Mouse (Mus musculus) kidney, adult 8-10 months (tissue): Measurements from ENCODE around the gene Was.
A peak's percentile ranks its signal among the peaks of the same experiment; 100 is the strongest.
"Not testable (repeated sequence)": the region's sequence is repeated elsewhere in the genome, so short reads cannot be mapped to it uniquely, and the experiment has no call there.

Experiments used
- DNase-seq, 2 experiments: peaks; one replicate each; pipeline ENCODE4 v3.0.0; 2022

Gene Was

DNA sequence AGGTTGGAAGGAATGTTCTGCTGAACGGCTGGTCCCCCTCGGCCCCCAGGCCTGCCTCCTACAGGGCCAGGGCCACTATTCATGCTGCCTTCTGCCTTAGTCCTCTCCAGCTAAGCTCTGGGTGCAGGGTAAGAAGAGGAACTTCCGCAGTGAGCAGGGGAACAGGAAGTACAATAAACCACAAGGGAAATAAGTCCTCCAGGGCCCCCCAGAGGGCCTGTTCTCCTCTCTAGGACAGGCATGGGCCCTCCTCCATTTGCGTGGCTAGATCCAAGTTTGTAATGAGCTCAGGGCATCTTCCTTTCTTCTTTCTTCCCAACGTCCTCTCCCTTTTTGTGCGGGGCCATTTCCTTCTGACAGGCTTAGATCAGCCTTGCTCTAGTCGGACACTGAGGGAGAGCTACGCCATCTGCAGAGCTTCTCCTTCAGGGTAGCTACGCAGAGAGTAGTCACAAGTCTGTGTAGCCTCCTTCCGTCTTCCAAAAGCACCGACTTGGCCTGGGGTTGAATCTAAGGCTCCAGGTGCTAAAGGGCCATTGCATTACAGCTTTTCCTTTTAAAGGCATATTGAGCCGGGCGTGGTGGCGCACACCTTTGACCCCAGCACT, at the start of gene Was:
Gene Was, minus strand, starts transcription at position 153 of the 608 bp plus-strand sequence.
- DNase-seq = no peak

- DNase-seq = no peak
Measured at GRCm38 (mm10) chrX:8139480-8139879, 49.2 kb upstream of the Was start.

DNA sequence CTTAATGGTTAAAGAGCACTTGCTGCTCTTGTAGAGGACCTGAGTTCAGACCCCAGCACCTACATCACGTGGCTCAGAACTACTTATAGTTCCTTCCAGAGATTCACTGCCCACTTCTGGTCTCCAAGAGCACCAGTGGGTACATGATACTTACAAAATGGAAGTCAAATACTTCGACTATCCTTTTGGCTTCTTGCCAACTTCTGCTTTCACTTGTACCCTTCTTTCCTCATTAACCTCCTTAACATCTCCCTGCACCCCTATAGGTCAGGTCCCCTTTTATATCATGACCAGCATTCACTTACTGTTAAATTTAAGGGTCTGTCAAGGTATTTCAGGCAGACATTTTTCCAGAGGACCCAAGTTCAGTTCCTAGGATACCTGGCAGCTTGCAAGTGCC, 45.6 kb upstream of the Was start:
- DNase-seq = no peak

GRCm38 (mm10) chrX:8132017-8132976, 42.0 kb upstream of the Was start, which contains the start of gene Wdr13:
Gene Wdr13, minus strand, starts transcription at chrX:8132892.
- DNase-seq = peak; percentile 92 to 93

DNA sequence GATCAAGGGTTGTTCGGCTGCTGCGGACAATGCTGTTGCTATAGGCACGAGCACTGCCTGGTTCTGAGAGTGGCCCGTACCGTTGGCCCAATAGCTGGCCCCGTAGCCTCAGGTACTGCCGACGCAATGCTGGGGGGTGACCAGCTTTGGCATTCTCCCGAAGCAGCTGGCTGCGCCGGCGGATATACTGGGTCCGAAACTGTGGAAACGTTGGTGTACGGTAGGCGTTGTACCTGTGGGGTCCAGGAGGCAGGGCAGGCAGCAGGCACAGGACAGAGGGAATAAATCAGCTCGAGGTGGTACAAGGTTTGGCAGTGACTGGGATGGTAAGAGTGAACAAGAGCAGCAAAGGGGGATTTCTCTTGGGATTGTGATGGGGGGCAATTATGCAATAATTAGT, 41.1 kb upstream of the Was start:
- DNase-seq = peak in 1 of 2 experiments; percentile 4

DNA sequence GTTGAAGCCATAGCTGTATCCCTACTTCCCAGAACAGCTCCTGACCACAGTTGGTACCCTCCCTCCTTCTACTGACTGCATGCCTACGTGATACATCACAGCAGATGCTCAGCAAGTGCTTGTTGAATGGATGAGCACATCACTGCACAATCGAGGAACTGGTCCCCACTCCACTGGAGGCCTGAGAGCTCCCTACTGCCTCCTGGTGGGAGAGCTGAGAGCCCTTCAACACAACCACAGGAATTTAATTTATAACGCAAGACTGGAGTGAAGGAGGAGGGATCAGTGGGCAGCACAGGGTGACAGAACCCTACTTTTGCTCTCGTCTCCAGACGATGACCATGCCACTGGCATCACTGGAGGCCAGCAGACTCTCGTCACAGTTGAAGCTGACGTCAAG, 34.9 kb upstream of the Was start:
- no peak for DNase-seq

DNA sequence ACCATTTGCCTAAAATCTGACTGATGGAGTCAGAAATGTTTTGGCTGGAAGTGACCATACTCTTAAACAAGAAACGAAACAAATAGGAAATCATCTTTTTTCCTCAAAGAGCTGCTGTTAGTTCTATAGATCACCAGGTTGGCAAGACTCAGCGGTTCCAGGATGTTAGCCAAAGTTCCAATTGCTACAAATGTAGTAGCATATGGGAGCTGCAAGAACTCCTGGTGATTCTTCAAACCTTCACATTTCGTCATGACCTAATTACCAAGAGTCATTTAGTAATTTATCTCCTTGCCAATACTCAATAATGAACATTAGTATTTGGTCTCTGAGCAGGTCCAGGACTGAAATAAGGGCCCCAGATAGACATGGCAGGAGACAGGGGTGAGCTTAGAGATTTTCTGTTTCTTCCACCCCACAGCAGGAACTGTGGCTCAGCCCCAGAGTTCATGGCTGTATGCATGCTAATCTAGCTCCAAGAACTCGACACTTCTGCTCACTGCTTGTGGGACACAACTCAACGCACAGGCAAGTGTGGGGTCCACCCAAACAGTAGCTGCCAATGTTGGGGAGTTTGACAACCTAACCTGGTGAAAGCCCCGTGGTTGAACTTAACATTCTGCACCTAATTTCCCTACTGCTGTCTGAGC, 33.6 kb upstream of the Was start:
- DNase-seq = no peak

- DNase-seq = no peak
Measured at GRCm38 (mm10) chrX:8117264-8117663, 27.0 kb upstream of the Was start.

GRCm38 (mm10) chrX:8115275-8115674, 25.0 kb upstream of the Was start:
- DNase-seq = no peak

DNA sequence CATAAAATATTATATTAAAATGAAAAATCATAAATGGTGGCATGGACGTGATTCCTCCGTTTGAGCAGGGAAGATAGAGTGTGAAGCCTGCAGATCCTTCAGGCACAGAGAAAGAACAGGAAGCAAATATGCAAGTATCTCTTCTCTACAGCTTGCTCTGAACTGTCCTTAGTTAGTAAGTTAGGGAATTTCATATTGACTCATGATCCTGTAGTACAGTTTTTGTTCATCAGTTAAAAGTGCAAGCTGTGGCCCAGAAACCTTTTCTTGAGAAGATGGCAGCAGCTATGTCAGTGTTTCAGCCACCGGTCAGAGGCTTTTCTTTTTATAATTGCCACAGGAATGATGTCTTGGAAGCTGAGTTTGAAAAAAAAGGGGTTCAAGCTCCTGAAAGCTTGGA, 14.7 kb upstream of the Was start:
- DNase-seq = no peak

DNA sequence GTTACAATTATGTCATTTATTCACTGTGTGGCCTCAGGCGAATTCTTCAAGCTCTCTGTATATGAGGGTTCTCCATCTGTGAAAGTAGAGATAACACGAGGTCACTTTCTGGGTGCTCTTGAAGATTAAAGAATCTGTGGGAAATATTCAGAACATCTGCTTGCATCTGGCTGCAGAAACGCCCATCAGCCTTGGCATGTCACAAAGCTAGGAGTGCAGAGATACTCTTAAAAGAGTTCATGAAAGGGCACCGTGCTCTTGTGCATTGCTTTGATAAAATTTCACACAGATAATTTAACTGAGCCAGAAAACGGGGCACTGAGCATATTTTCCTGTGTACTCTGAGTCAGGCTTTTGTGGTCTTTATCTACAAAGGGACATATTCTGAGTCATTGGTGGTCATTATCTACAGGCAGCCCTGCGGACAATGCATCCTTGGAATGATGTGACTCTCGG, 11.9 kb upstream of the Was start:
- DNase-seq = no peak

DNA sequence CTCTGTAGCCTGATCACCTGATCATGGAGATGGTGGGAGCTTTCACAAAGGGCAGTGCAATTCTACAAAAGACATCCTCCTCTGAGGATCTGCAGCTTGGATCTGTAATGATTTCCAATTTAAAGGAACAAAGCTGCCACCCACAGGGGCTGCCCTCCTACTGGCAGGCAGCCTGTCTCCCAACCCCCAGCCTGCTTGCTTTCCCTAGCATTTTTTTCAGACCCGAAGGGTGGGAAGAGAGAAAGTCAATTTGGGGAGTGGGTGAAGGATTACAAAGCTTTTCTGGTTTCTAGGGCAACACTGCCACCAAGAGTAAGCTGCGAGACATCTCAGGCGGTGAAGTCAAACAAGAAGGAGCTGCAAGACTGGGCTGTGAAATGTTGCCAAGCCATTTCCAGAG, 10.7 kb upstream of the Was start:
- DNase-seq = no peak

DNA sequence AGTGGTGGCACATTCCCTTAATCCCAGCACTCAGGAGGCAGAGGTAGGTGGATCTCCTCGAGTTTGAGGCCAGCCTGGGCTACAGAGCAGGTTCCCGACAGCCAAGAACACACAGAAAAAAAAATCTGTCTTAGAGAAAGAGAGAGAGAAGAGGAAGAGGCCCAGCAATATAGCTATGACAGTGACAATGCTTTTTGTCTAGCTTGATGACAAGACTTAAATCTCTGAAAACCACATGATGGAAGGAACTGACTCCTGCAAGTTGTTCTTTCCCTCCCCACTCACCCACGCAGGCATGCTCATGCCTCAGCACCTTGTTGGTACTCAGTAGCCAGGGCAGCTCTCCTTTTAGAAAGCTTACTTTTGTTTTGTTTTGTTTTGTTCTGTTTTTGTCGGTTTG, 9.1 kb upstream of the Was start:
- no peak for DNase-seq

DNA sequence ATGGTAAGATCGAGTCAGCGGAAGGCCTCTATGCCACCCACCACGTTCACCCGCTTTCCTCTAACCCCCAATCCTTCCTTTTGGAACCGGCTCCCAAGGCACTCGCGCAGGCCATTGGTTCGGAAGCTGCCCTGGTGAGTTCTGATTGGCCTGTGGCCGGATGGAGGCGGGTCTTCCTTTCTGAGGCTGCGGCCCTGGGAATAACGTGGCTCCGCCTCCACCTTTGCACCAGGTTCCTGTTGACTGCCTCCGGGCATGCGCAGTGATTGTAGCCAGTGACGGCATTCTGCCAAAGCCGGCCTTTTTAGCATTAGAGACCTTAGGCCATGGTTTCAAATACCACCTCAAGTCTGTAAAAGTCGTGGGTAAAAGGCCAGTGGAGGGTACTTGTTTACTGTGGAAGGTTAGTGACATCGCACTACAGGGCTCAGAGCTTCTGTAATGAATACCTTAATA, 6.5 kb upstream of the Was start:
- DNase-seq = peak; percentile 98

DNA sequence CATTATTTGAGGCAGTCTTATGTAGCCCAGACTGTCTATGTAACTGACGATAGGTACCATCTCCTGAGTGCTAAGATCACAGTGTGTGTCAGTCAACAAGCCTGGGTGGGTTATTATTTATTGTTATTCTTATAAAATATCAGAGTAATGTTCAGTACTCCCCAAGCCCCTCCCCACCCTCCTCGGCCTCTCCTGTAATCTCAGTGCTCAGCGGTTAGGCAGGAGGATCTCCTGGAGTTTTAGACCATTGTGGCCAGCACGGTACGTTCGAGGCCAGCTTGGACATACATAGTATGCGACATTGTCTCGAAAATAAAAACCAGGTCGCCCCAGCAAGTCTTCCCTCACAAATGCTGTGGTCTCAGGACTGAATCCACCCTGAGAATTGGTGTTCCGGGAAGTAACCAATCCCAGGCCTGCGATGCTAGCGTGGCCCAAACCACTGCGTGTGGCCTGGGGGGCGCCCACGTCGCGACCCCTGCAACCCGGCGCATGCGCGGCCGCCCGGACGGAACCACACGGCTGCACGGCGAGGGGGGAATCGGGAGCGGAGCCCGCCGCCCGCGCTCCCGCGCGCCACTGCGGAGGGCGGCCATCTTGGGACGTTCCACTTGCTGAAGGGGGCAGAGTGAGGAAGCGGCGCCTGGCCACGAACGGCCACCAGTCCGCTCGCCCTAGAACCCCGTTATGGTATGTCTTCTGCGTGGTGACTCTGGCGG, 5.9 kb upstream of the Was start:
- DNase-seq = peak; percentile 78 to 86

DNA sequence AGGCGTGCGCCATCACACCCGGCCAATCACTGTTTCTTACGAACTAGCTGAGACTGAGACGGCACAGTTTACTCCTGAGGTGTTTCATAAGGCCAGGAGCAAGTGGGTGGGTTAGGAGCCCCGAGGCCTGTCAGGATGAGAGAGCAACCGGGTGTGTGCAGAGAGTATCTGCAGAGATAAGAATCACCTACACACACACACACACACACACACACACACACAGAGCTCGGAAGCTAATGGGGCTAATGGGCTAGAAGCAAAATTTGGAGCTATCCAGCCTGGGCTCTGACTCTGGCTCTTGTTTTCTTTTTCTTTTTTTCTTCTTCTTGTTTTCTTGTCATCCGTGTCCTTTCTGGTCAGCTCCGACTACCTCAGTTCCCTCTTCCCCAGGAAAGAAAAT, 5.2 kb upstream of the Was start:
- no peak for DNase-seq

GRCm38 (mm10) chrX:8090954-8091347, 653 bp upstream of the Was start:
- DNase-seq = not testable (repeated sequence)

DNA sequence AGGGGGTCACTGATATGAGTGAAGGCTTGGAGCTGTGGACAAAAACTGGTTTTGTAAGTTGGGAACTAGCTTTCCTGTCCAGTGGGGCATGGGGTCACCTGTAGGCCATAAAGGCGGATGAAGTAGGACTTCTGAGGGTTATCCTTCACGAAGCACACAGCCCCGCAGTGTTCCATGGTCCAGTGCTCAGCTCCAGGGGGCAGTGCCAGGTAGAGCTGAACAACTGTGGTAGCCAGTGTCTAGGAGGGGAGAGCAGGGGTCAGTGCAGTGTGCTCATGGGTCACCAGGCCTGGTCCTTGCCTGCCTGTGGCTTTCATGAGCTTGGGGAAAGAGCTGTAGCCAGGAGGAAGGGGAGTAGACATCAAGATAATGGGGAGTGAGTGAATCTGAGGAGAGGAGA, 552 bp downstream of the Was start:
- DNase-seq = no peak

DNA sequence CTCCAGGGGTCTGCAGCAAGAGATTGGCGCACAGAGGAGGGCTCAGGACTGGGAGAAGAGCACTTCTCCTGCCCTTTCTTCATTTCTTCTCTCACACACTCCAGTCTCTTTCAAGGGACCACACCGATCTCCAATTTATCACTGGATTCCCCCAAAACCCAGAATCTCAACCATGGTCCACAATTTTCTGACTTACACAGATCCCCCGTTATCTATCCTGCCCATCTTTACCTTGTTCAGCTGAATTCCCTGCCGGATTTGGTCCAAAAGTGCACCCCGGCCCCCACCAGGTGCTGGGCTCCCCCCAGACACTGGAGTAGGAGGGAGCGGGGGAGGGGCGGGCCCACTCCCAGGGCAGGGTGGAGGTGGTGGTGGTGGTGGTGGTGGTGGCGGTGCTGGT, 4.7 kb downstream of the Was start:
- no peak for DNase-seq

DNA sequence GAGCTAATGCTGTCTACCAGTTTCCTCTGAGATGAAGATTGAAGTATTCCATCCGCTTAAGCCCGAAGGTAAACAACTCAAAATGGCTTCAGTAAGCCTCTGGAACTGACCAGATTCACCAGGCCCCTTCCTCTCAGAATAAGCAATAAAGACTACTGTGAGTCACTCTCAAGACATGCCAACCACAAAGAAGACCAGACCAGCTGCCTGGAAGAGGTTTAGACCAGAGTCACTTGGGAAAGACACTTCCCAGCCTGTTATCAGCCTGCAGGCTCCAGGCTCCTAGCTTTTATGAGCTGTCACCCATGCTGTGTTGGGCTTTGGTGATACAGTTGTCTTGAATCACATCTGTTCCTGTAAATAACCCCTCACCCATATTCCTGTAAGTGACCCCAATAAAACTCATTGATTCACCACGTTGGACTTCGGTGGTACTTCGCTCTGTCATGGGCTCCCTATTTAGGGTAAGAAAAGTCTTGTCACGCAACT, 5.5 kb downstream of the Was start:
- no peak for DNase-seq

DNA sequence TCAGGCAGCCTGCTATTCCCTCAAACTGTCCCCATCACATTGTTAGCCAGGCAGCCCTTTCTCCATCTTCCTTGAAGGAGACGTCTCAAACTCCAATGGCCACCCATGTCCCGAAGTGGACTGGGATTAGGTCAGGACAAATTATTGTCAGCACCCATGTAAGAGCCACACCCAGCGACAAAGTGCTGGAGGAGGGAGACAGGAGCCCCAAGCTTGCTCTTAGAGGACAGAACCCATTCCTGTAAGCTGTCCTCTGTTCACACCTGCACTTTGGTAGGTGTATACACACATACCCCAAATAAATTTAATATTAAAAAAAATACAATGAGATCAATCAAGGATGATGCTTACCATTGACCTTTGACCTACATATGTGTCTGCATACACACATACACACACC, 15.2 kb downstream of the Was start:
- no peak for DNase-seq

DNA sequence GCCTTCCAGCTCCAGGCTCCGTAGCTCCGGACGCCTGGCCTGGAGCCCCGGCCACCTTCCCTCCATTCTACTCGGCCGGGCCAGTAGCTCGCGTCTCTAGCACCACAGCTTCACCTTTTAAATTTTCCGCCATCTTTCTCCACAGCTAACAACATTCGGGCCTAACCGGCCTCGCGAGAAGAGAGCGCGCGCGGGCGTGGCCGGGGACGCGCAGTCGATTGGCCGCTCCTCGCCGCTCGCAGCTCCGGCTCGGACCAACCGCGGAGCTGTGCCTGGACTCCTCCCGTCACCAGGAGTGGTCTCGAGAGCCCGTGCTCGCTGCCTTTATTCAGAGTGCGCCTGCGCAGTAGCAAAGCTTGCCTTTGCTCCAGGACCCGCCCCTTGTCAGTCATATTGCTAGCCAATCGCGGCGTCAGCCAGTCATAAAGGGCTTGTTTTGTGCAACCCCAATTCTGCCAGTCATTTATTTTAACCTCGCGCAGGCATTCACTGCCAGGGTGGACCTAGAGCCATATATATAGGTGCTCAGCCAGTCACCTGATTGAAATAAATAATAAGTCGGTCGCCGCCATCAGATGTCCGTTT, 15.8 kb downstream of the Was start, which contains the start of gene Suv39h1:
Gene Suv39h1, minus strand, starts transcription at position 331 of the 585 bp plus-strand sequence.
- DNase-seq = peak; percentile 93 to 96
